Mouse (Mus musculus): ENCODE measurements around the gene Klhl10. TPM values are rescaled to one million over a fixed set of nuclear protein-coding genes. Genes with fewer than 3 reads are reported as not detected.
A peak's percentile ranks its signal among the peaks of the same experiment; 100 is the strongest.

Gene Klhl10
- total and polyA plus RNA-seq, 2 experiments from 2014 or later: 0.34 TPM; not detected in 1

GRCm38 (mm10) chr11:100409686-100410085, 32.0 kb upstream of the Klhl10 start:
- Histone ChIP-seq H3K36me3 (replicated peaks; ENCODE audit: control insufficient read depth, insufficient read depth, low read length) (peaks cover 15% of the 10 kb centered on the region; the same call in 1 of the 2 replicates), H3K4me1 (ENCODE audit: control insufficient read depth, insufficient read depth) (peaks cover 22% of the 10 kb centered on the region), H3K27me3 (ENCODE audit: control insufficient read depth, insufficient read depth, low read length) (no peaks in the 10 kb centered on the region), H3K9ac (replicated peaks; ENCODE audit: low read depth, low read length) (no peak overlapping the region), H3K4me3 (ENCODE audit: low read depth, low read length) (no peak overlapping the region), H3K27ac (ENCODE audit: low read depth) (peak overlapping the region; percentile 4; the same call in 1 of the 2 replicates), H3K4me2 (ENCODE audit: low read depth, low read length) (no peak overlapping the region), H3K9me3 (replicated peaks; ENCODE audit: control insufficient read depth, low read length) (no peaks in the 10 kb centered on the region)
- DNase-seq (ENCODE audit: low spot score) (no peak), ATAC-seq (ENCODE audit: insufficient read depth, low read depth) (no peak)
- TF ChIP-seq CTCF (IDR thresholded peaks at IDR 0.05; ENCODE audit: low read depth) (no peak), EP300 (IDR thresholded peaks at IDR 0.05; ENCODE audit: low read depth) (no peak)
- 76% methylated on average over 3 of the region's 3 CpGs for WGBS

DNA sequence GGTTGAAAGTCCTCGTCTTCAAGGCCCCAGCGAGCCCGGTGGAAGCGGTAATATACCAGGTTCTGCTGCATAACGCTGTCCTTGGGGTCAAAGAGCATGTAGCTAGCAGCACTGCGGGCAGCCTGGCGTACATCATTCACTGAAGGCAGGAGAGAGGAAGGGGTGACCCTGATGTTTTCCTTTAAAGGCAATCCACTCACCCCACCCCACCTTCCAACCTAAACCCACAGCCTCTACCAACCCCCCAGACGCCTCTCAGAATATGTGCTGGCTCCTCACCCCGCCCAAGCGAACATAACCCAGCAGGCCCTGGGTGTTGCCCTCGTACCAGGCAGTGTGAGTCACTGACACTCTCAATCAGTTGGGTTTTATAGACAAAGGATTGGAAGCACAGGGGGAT, 30.0 kb upstream of the Klhl10 start:
- H3K4me2 ChIP-seq (ENCODE audit: low read depth, low read length): no peak overlapping the region
- no peak overlapping the region for H3K4me3 ChIP-seq (ENCODE audit: low read depth, low read length)
- H3K4me1 ChIP-seq (ENCODE audit: control insufficient read depth, insufficient read depth): peaks cover 23% of the 10 kb centered on the region; the same call in 1 of the 2 replicates
- WGBS: 66% methylated on average over 11 of the region's 11 CpGs
- TF ChIP-seq CTCF (IDR thresholded peaks at IDR 0.05; ENCODE audit: low read depth) (no peak), EP300 (IDR thresholded peaks at IDR 0.05; ENCODE audit: low read depth) (no peak)
- peaks cover 15% of the 10 kb centered on the region; the same call in 1 of the 2 replicates for H3K36me3 ChIP-seq (replicated peaks; ENCODE audit: control insufficient read depth, insufficient read depth, low read length)
- H3K27me3 ChIP-seq (ENCODE audit: control insufficient read depth, insufficient read depth, low read length): no peaks in the 10 kb centered on the region
- DNase-seq (ENCODE audit: low spot score) (no peak), ATAC-seq (ENCODE audit: insufficient read depth, low read depth) (no peak)
- H3K27ac ChIP-seq (ENCODE audit: low read depth): no peak overlapping the region
- no peaks in the 10 kb centered on the region for H3K9me3 ChIP-seq (replicated peaks; ENCODE audit: control insufficient read depth, low read length)
- no peak overlapping the region for H3K9ac ChIP-seq (replicated peaks; ENCODE audit: low read depth, low read length)

DNA sequence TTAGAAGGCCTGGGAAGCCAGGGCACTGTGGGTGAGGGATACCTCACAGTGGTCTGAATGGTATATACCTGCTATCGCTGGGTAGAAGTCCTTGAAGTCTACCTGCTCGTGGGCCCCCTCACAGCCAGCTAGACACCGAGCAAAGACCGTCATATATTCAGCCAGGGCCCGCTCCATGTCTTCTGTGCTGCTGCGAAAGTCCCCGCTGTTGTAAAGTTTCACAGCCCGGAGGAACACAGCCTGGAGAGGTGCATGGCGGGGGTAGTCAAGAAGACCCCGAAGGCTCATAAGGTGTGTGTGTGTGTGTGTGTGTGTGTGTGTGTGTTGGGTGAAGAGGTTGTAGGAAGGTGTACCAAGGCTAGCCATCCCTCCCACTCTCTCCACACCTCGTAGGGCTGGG, 28.2 kb upstream of the Klhl10 start:
- Histone ChIP-seq H3K36me3 (replicated peaks; ENCODE audit: control insufficient read depth, insufficient read depth, low read length) (peaks cover 15% of the 10 kb centered on the region; the same call in 1 of the 2 replicates), H3K4me1 (ENCODE audit: control insufficient read depth, insufficient read depth) (peaks cover 25% of the 10 kb centered on the region), H3K9ac (replicated peaks; ENCODE audit: low read depth, low read length) (peak overlapping the region; percentile 67), H3K9me3 (replicated peaks; ENCODE audit: control insufficient read depth, low read length) (no peaks in the 10 kb centered on the region), H3K4me3 (ENCODE audit: low read depth, low read length) (peak overlapping the region; percentile 72), H3K4me2 (ENCODE audit: low read depth, low read length) (peak overlapping the region; percentile 79), H3K27me3 (ENCODE audit: control insufficient read depth, insufficient read depth, low read length) (no peaks in the 10 kb centered on the region), H3K27ac (ENCODE audit: low read depth) (peak overlapping the region; percentile 94; the same call in 1 of the 2 replicates)
- DNase-seq (ENCODE audit: low spot score): no peak
- WGBS: 55% methylated on average over 11 of the region's 11 CpGs
- TF ChIP-seq CTCF (IDR thresholded peaks at IDR 0.05; ENCODE audit: low read depth): no peak
- no peak for TF ChIP-seq EP300 (IDR thresholded peaks at IDR 0.05; ENCODE audit: low read depth)
- no peak for ATAC-seq (ENCODE audit: insufficient read depth, low read depth)

DNA sequence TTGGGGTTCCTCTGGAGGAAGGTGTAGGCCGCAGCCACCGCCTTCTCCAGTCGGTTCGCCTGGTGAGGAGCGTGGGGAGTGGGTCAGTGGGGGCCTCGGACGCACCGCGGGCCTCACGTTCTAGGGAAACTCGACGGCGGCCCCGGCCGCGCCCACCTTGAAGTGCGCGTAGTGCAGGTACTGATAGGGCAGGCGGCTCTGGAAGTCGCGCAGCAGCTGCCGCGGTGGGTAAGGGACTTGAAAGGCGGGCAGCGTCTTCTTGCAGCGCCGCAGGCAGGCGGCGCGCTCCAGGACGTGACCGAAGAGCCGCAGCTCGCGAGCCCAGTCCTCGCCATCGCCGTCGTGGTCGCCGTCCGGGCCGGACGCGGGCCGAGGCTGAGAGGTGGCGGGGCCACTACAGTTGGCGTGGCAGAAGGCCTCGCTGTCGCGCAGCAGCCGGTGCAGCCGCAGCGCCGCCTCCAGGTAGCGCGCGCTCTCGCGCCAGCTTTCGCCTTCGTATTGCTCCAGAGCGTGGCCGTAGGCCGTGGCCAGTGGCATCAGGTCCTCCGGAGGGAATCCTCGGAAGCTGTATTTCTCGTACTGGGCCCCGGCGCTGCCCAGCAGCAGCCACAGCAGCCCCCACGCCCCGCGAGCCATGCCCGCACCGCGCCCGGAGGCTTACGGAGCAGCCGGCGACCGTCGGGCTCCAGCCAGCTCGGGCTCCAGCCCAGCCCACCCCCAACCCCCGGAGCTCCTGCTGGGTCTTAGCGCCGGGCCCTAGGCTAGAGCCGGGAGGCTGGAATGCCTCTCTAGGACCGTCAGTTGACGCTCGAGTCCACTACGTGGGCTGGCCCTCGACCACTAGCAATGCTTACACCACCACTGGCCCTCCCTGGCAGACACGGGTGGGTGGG, 27.4 kb upstream of the Klhl10 start, which contains the start of gene P3h4:
P3h4 (minus strand) TSS at position 816 of the 893 bp plus-strand sequence.
- Histone ChIP-seq H3K9ac (replicated peaks; ENCODE audit: low read depth, low read length) (peak within 1 kb of the TSS; percentile 67), H3K27ac (ENCODE audit: low read depth) (peak within 1 kb of the TSS; percentile 94), H3K4me1 (ENCODE audit: control insufficient read depth, insufficient read depth) (peaks cover 25% of the 10 kb centered on the region), H3K4me2 (ENCODE audit: low read depth, low read length) (peak within 1 kb of the TSS; percentile 79), H3K36me3 (replicated peaks; ENCODE audit: control insufficient read depth, insufficient read depth, low read length) (peaks cover 11% of the 10 kb centered on the region; the same call in 1 of the 2 replicates), H3K9me3 (replicated peaks; ENCODE audit: control insufficient read depth, low read length) (no peaks in the 10 kb centered on the region), H3K27me3 (ENCODE audit: control insufficient read depth, insufficient read depth, low read length) (no peaks in the 10 kb centered on the region), H3K4me3 (ENCODE audit: low read depth, low read length) (peak within 1 kb of the TSS; percentile 72)
- TF ChIP-seq CTCF (IDR thresholded peaks at IDR 0.05; ENCODE audit: low read depth): peak; percentile 65
- no peak; the same call in 1 of the 2 replicates for TF ChIP-seq EP300 (IDR thresholded peaks at IDR 0.05; ENCODE audit: low read depth)
- DNase-seq (ENCODE audit: low spot score) (peak; percentile 96), ATAC-seq (ENCODE audit: insufficient read depth, low read depth) (peak; percentile 94)
- WGBS: 2% methylated on average over 87 of the region's 93 CpGs

DNA sequence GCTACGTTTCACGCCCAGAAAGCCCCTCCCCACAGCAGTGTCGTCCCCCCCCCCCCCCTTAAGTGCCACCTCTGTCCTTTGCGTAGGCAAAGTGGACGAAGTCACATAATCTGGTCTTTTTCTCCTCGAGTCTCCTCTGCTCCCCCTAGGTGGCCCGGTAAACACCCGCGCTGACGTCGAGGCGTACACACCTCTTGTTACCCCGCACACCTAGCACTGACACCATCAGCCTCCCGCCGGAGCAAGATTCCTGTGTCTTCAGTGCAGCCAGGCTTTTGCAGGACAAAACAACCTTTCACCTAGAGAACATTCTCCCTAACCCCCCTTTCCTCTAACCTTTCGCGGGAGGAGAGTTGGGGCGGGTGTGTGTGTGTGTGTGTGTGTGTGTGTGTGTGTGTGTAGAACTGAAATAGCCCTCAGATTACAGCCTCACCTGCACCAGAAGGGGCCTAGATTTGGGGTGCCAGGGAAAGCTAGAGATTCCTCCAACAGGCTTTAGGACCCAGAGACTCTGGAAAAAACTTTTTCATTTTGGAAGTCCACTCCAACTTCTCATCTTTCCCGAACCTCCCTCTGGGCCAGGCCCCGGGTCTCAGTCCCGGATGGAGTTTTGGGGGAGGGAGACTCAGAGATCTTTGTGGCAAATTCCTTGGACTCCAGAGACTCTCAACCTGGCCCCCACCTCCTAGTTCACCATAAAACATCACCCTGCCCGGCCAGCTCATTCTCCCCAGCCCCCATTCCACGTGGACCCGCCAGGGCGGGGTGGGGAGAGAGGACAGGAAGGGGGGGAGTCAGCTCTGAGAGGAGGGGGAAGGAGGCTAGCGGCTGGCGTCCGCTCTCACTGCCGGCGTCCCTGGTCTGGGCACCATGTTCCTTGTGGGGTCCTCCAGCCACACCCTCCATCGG, 26.5 kb upstream of the Klhl10 start, which contains the start of gene Fkbp10:
Fkbp10 (plus strand) TSS at position 784 of the 909 bp plus-strand sequence.
- WGBS: under 1% methylated on average over 28 of the region's 31 CpGs
- Histone ChIP-seq H3K4me3 (ENCODE audit: low read depth, low read length) (peak within 1 kb of the TSS; percentile 72), H3K9me3 (replicated peaks; ENCODE audit: control insufficient read depth, low read length) (no peaks in the 10 kb centered on the region), H3K9ac (replicated peaks; ENCODE audit: low read depth, low read length) (peak within 1 kb of the TSS; percentile 67), H3K27ac (ENCODE audit: low read depth) (peak within 1 kb of the TSS; percentile 94), H3K4me1 (ENCODE audit: control insufficient read depth, insufficient read depth) (peaks cover 25% of the 10 kb centered on the region), H3K4me2 (ENCODE audit: low read depth, low read length) (peak within 1 kb of the TSS; percentile 79), H3K36me3 (replicated peaks; ENCODE audit: control insufficient read depth, insufficient read depth, low read length) (peaks cover 6% of the 10 kb centered on the region; the same call in 1 of the 2 replicates), H3K27me3 (ENCODE audit: control insufficient read depth, insufficient read depth, low read length) (no peaks in the 10 kb centered on the region)
- ATAC-seq (ENCODE audit: insufficient read depth, low read depth) (peak; percentile 34), DNase-seq (ENCODE audit: low spot score) (peak; percentile 79)
- TF ChIP-seq CTCF (IDR thresholded peaks at IDR 0.05; ENCODE audit: low read depth): no peak
- TF ChIP-seq EP300 (IDR thresholded peaks at IDR 0.05; ENCODE audit: low read depth): no peak

Data from heart, postnatal 0 days (tissue).